Mouse (Mus musculus) kidney, adult 11 months (tissue): ENCODE measurements around the gene Chek2.
"Not testable (repeated sequence)": the region's sequence is repeated elsewhere in the genome, so short reads cannot be mapped to it uniquely, and the experiment has no call there.

Experiments used
- DNase-seq: peaks from one replicate; pipeline ENCODE4 v3.0.0; 2022

Gene Chek2

GRCm38 (mm10) chr5:110839678-110840365, at the start of gene Chek2, which contains the start of gene Hscb:
TSS of gene Chek2 (plus strand) at chr5:110839979.
TSS of gene Hscb (minus strand) at chr5:110839777.
- DNase-seq, result peak; percentile 99

- DNase-seq, result peak; percentile 63
These were observed 45.4 kb upstream of the Chek2 start for GRCm38 (mm10) chr5:110794363-110794762.

DNA sequence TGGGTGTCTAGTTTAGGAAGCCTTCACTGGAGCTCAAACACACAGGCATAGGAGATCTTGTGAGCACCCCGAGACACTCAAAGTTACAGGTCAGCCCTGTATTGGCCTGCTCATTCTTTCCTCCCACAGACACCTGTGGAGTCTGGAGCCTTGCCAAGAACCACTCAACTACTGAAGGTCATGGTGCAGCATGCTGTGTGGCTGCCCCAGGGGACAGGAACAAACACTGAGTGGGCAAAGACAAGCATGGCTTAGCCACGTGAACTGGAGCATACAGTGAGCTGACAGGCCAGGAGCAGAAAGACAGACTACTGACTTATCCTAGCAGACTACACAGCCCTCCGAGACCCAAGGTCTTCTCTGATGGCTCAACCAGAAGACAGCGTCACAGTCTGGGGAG, 42.1 kb upstream of the Chek2 start:
- DNase-seq, result peak; percentile 85

GRCm38 (mm10) chr5:110801036-110801624, 38.6 kb upstream of the Chek2 start:
- DNase-seq, result no peak

DNA sequence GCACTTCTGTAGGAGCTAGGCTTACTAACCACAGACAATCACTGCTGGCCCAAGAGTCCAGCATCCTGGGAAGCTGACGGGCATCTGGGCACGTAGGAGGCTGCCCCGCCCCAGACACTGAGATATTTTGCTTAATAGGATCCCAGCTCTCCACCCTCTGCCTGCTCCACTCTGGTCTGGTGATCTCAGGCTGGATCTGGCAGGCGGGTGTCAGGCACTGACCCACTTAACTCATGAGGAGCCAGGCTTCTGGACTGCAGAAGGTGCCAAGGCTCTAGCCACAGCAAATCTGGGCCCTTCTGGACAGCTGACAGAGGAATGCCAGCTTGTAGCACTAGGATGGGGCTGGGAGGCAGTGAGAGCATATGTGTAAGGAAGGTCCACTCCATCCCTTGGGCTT, 37.6 kb upstream of the Chek2 start:
- DNase-seq, result peak; percentile 51

DNA sequence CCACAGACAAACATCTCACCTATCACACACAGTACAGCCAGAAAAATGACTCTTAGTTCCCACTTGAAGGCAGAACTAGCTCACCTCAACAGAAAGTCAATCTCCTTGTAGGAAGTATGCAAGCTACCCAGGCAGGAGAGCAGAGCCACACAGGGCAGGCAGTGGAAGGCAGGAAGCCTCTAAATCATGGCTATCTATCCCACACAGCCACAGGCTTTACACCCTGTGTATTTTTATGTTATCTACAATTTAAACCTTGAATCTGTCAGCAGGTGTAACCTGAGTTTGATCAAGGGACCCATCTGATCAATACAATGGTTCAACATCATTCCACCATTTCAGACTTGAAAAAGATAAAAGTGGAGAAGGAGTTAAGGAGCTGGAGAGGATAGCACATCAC, 37.0 kb upstream of the Chek2 start:
- no peak for DNase-seq

DNA sequence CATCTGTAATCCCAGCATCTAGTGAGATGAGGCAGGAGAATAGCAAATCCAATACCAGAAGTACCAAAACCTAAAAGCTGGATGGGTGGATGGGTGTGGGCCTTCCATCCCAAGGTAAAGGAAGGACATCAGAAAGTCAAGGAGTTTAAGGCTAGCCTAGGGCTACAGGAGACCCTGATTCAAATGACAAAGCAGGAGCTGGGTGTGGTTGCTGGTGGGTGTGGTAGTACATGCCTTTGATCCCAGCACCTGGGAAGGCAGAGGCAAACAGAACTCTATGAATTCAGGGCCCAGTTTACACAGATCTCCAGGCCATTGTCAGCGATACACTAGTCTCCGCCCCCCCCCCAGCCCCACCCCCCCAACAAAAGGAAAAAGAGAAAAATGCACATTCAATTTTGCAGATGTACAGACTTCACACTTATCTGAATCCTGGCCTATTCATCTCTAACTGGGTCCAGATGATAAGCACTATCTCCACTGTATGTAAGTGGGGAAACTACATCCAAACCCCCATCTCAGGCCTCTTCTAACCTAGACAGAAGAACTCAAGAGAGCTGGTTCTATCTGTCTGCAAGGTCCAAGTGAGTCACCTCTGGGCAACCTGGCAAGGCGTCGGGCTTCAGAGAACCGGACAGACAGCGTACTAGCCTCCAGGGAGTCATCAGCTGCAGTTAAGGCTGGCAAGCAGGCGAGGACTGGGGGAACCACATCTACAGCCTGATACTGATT, 35.6 kb upstream of the Chek2 start:
- no peak for DNase-seq

DNA sequence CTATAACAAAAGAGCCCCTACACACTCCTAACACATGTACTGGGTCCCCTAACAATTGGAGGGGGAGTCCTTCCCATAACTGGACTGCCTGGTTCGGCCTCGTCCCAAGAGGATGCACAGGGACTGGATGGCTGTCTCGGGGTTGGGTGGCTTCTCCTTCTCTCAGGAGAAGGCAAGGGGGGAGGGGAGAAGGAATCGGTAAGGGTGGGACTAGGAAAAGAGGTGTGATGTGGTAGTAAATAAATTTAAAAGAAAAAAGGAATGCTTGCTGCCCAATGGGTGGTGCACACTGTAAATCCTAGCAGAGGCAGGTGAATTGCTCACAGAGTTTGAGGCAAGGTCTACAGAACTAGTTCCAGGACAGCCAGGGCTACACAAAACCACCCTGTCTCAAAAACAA, 33.6 kb upstream of the Chek2 start:
- DNase-seq, result no peak

GRCm38 (mm10) chr5:110806676-110807075, 33.1 kb upstream of the Chek2 start:
- DNase-seq, result no peak

GRCm38 (mm10) chr5:110807453-110807852, 32.3 kb upstream of the Chek2 start:
- DNase-seq, result no peak

DNA sequence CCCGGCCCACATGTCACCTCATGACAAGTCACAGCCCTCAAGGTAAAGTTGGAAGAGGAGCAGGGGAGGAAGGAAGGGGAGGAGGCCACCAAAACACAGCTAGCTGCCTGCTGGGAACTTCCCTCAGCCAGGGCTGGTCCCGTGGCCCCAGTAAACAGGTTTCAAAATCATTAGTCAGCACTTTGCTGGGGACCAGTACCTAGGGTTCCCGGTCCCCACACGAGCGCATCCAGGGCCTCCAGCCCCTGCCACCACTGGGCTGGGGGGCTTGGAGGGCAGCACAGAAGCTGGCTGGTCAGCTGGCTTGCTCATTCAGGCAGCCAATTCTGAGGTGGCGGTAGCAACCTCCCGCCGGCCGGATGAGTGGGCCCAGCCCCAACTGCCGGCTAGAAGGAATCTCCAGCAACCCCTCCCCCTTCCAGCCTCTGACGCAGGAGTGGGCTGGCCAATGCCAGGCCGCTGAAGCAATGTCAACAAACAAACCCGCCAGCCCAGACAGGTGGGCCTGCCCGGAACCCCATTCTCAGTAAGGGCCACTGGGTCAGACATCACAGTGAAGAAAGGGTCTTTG, 31.6 kb upstream of the Chek2 start:
- DNase-seq, result peak; percentile 91

- peak; percentile 61 for DNase-seq
These were observed 30.7 kb upstream of the Chek2 start for GRCm38 (mm10) chr5:110808821-110809666.

DNA sequence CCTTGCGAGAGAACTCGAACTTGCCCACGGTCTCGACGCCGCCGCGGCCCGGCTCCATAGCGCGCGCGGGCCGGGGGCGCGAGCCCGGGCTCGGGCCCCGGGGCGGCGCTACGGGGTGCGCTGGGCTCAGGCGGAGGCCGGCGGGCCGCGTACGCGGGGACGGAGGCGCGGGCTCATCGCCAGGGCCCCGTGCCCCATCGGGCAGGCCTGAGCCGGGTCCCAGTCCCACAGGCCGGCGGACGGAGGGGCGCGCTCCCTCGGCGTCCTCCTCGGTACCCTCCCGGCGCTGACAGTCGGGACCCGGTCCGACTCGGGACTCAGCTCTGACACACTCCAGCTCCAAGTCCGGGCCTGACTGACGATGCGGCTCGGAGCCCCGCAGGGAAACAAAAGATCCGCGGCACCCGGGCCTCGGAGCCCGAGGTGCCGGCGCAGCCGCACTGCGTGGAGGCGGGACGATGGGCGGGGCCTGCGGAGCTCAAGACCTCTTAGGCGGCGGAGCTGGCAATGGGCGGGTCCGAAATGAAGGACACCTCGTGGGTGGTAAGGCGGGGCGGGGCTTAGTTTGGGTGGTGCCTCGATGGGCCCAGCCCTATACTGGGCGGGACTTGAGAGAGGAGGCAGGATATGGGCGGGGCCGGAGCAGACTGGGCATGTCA, 30.0 kb upstream of the Chek2 start, which contains the start of gene Ulk1:
Ulk1 (minus strand) TSS at position 431 of the 659 bp plus-strand sequence.
- peak; percentile 100 for DNase-seq

DNA sequence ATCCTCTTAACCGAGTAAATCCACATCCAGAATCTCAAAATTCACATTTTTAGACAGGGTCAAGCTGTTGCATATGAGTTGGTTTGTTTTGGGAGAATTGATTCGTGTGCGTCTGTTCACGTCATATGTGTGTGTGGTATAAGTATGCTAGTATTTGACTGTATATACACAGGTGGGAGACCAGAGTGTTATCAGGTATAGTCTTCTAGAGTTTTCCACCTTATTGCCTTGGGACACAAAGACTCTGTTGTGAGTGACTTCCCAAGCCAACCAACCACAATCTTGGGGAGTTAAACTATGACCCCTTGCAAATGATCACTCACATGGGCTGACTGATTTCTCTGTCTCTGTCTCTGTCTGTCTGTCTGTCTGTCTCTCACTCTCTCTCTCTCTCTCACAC, 15.4 kb upstream of the Chek2 start:
- DNase-seq, result no peak

DNA sequence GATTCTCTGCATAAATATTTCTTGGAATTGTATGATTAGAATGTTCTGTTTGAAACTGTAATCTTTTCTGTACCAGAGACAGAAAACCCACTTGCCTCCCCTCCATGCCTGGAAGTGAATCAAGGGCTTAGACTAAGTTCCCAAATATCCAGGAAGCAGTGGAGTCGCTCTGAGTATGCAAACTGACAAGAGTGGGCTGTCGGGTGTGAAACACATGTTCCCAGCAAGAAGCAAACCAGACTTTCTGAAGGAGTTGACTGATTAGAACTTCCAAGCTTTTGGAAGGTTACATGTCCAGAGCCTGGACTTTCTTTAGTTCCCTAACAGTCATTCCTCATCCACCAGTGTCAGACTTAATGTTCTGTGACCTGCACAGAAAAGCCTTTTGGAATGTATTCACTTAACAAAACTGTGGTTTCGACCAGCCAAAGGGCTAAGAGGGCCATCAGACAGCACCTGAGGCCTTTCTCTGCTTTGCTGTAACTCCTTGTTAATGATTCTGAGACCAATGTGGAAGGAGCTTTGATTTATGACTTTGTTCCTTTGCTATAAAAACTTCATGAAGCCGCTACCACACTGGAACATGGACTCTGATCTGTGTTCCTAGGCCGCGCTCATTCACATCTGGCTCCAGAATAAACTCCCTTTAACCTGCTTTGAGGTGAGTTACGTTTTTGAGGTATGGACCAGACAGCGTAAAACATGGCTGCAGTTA, 12.8 kb upstream of the Chek2 start:
- peak; percentile 72 for DNase-seq

GRCm38 (mm10) chr5:110827576-110827975, 12.2 kb upstream of the Chek2 start:
- no peak for DNase-seq

- no peak for DNase-seq
These were observed 8.6 kb upstream of the Chek2 start for GRCm38 (mm10) chr5:110831036-110831720.

- no peak for DNase-seq
These were observed 3.8 kb upstream of the Chek2 start for GRCm38 (mm10) chr5:110835959-110836358.

DNA sequence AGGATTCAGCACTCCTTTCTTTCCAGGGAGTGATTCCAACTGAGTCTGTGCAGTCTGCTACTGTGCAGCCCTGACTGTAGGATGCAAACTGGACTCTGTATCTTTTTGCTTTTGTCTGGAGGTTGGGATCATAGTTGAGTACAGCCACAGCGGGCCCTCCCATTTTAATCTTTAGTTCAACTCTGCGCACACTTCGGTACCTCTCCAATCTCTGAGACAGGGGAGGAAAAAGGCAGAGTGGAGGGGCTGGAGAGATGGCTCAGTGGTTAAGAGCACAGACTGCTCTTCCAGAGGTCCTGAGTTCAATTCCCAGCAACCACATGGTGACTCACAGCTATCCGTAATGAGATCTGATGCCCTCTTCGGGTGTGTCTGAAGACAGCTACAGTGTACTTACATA, 1.8 kb upstream of the Chek2 start:
- DNase-seq, result not testable (repeated sequence)

DNA sequence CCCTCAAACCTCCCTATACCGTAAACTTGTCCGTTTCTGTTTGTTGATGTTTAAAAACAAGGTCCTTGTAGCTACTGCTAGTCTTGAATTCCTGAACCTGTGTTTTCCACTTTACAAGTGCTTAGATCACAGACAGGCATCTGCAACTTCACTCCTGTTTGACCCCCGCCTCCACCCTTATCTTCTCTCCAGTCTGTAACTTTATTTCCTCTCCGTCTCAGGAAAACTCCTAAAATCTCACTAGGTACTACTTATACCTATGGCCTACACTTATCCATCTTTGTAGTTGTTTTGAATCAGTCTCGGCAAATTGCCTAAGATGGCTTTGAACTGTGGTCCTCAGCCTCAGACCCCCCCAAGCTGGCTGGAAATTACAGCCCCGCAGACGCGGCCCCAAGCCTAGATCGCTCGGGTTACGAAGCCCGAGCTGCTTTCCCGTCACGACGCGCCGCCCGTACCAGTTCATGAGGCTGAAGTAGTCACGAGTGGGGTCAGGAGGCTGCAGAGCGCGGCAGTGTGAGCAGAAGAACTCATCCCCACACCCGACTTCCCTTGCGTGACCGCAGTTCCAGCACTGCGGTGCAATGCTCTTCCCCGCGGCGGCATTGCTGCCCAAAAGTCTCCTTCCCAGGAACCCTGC, 621 bp upstream of the Chek2 start:
- no peak for DNase-seq
